Mouse (Mus musculus): Measurements from ENCODE around the gene Lnx1. TPM values are rescaled to one million over a fixed set of nuclear protein-coding genes. Genes with fewer than 3 reads are reported as not detected.

Lnx1 gene
- polyA plus RNA-seq, 1 experiment from 2014 or later = 5.2 TPM

GRCm38 (mm10) chr5:74729567-74729966, 26.9 kb upstream of the Lnx1 start:
- no peak overlapping the region for H3K4me2 ChIP-seq (ENCODE audit: low read depth, low read length)
- no peaks in the 10 kb centered on the region for H3K9me3 ChIP-seq (replicated peaks; ENCODE audit: control insufficient read depth, low read length)
- 0 out of 2 replicates have a peak, but pooled peaks cover 3% of the 10 kb centered on the region for H3K4me1 ChIP-seq (ENCODE audit: control insufficient read depth, insufficient read depth, low read length)
- H3K27ac ChIP-seq (ENCODE audit: low read length) = peak overlapping the region; percentile 22; the same call in 1 of the 2 replicates
- H3K4me3 ChIP-seq (replicated peaks; ENCODE audit: low read length) = no peak overlapping the region
- ATAC-seq (ENCODE audit: insufficient read depth, low FRiP score) = no peak
- H3K9ac ChIP-seq (ENCODE audit: low read length) = no peak overlapping the region
- WGBS = 64% methylated on average over 6 of the region's 6 CpGs
- no peaks in the 10 kb centered on the region for H3K27me3 ChIP-seq (ENCODE audit: control insufficient read depth, insufficient read depth, low read length)
- no peaks in the 10 kb centered on the region for H3K36me3 ChIP-seq (ENCODE audit: control insufficient read depth, insufficient read depth, low read length)

- H3K36me3 ChIP-seq (ENCODE audit: control insufficient read depth, insufficient read depth, low read length) = no peaks in the 10 kb centered on the region
- no peak overlapping the region for H3K27ac ChIP-seq (ENCODE audit: low read length)
- H3K4me3 ChIP-seq (replicated peaks; ENCODE audit: low read length) = no peak overlapping the region
- H3K9me3 ChIP-seq (replicated peaks; ENCODE audit: control insufficient read depth, low read length) = no peaks in the 10 kb centered on the region
- H3K9ac ChIP-seq (ENCODE audit: low read length) = no peak overlapping the region
- no peaks in the 10 kb centered on the region for H3K27me3 ChIP-seq (ENCODE audit: control insufficient read depth, insufficient read depth, low read length)
- 68% methylated on average over 6 of the region's 6 CpGs for WGBS
- H3K4me2 ChIP-seq (ENCODE audit: low read depth, low read length) = no peak overlapping the region
- ATAC-seq (ENCODE audit: insufficient read depth, low FRiP score) = no peak
- H3K4me1 ChIP-seq (ENCODE audit: control insufficient read depth, insufficient read depth, low read length) = no peaks in the 10 kb centered on the region
Measured at GRCm38 (mm10) chr5:74728186-74728585, 25.5 kb upstream of the Lnx1 start.

GRCm38 (mm10) chr5:74727319-74727718, 24.6 kb upstream of the Lnx1 start:
- no peak for ATAC-seq (ENCODE audit: insufficient read depth, low FRiP score)
- H3K36me3 ChIP-seq (ENCODE audit: control insufficient read depth, insufficient read depth, low read length) = no peaks in the 10 kb centered on the region
- 77% methylated on average over 8 of the region's 8 CpGs for WGBS

GRCm38 (mm10) chr5:74725541-74725940, 22.8 kb upstream of the Lnx1 start:
- Histone ChIP-seq H3K9me3 (replicated peaks; ENCODE audit: control insufficient read depth, low read length) (no peaks in the 10 kb centered on the region), H3K36me3 (ENCODE audit: control insufficient read depth, insufficient read depth, low read length) (no peaks in the 10 kb centered on the region), H3K4me1 (ENCODE audit: control insufficient read depth, insufficient read depth, low read length) (no peaks in the 10 kb centered on the region), H3K4me3 (replicated peaks; ENCODE audit: low read length) (no peak overlapping the region), H3K27me3 (ENCODE audit: control insufficient read depth, insufficient read depth, low read length) (no peaks in the 10 kb centered on the region), H3K4me2 (ENCODE audit: low read depth, low read length) (no peak overlapping the region), H3K27ac (ENCODE audit: low read length) (no peak overlapping the region), H3K9ac (ENCODE audit: low read length) (no peak overlapping the region)
- no peak for ATAC-seq (ENCODE audit: insufficient read depth, low FRiP score)
- WGBS = 68% methylated on average over 4 of the region's 4 CpGs

More at GRCm38 (mm10) chr5:74727319-74727718, 24.6 kb upstream of the Lnx1 start:
- Histone ChIP-seq H3K27ac (ENCODE audit: low read length) (no peak overlapping the region), H3K9ac (ENCODE audit: low read length) (no peak overlapping the region), H3K27me3 (ENCODE audit: control insufficient read depth, insufficient read depth, low read length) (no peaks in the 10 kb centered on the region), H3K4me3 (replicated peaks; ENCODE audit: low read length) (no peak overlapping the region), H3K9me3 (replicated peaks; ENCODE audit: control insufficient read depth, low read length) (no peaks in the 10 kb centered on the region), H3K4me1 (ENCODE audit: control insufficient read depth, insufficient read depth, low read length) (no peaks in the 10 kb centered on the region), H3K4me2 (ENCODE audit: low read depth, low read length) (no peak overlapping the region)

GRCm38 (mm10) chr5:74721816-74722215, 19.1 kb upstream of the Lnx1 start:
- Histone ChIP-seq H3K9me3 (replicated peaks; ENCODE audit: control insufficient read depth, low read length) (no peaks in the 10 kb centered on the region), H3K9ac (ENCODE audit: low read length) (no peak overlapping the region), H3K4me2 (ENCODE audit: low read depth, low read length) (no peak overlapping the region), H3K27me3 (ENCODE audit: control insufficient read depth, insufficient read depth, low read length) (no peaks in the 10 kb centered on the region), H3K4me3 (replicated peaks; ENCODE audit: low read length) (no peak overlapping the region), H3K4me1 (ENCODE audit: control insufficient read depth, insufficient read depth, low read length) (no peaks in the 10 kb centered on the region), H3K27ac (ENCODE audit: low read length) (no peak overlapping the region), H3K36me3 (ENCODE audit: control insufficient read depth, insufficient read depth, low read length) (no peaks in the 10 kb centered on the region)
- no peak for ATAC-seq (ENCODE audit: insufficient read depth, low FRiP score)
- 68% methylated on average over 3 of the region's 3 CpGs for WGBS

- Histone ChIP-seq H3K4me1 (ENCODE audit: control insufficient read depth, insufficient read depth, low read length) (no peaks in the 10 kb centered on the region), H3K27me3 (ENCODE audit: control insufficient read depth, insufficient read depth, low read length) (no peaks in the 10 kb centered on the region), H3K36me3 (ENCODE audit: control insufficient read depth, insufficient read depth, low read length) (no peaks in the 10 kb centered on the region), H3K9ac (ENCODE audit: low read length) (no peak overlapping the region), H3K4me2 (ENCODE audit: low read depth, low read length) (no peak overlapping the region), H3K9me3 (replicated peaks; ENCODE audit: control insufficient read depth, low read length) (no peaks in the 10 kb centered on the region), H3K4me3 (replicated peaks; ENCODE audit: low read length) (no peak overlapping the region), H3K27ac (ENCODE audit: low read length) (no peak overlapping the region)
- no peak for ATAC-seq (ENCODE audit: insufficient read depth, low FRiP score)
- WGBS = 69% methylated on average over 9 of the region's 9 CpGs
Measured at GRCm38 (mm10) chr5:74720661-74721060, 17.9 kb upstream of the Lnx1 start.

- no peak overlapping the region for H3K9ac ChIP-seq (ENCODE audit: low read length)
- ATAC-seq (ENCODE audit: insufficient read depth, low FRiP score) = no peak
- no peaks in the 10 kb centered on the region for H3K4me1 ChIP-seq (ENCODE audit: control insufficient read depth, insufficient read depth, low read length)
- H3K9me3 ChIP-seq (replicated peaks; ENCODE audit: control insufficient read depth, low read length) = no peaks in the 10 kb centered on the region
- no peak overlapping the region for H3K27ac ChIP-seq (ENCODE audit: low read length)
- no peak overlapping the region for H3K4me2 ChIP-seq (ENCODE audit: low read depth, low read length)
- H3K27me3 ChIP-seq (ENCODE audit: control insufficient read depth, insufficient read depth, low read length) = no peaks in the 10 kb centered on the region
- H3K36me3 ChIP-seq (ENCODE audit: control insufficient read depth, insufficient read depth, low read length) = no peaks in the 10 kb centered on the region
- 29% methylated on average over 7 of the region's 7 CpGs for WGBS
- no peak overlapping the region for H3K4me3 ChIP-seq (replicated peaks; ENCODE audit: low read length)
Measured at GRCm38 (mm10) chr5:74716165-74716564, 13.5 kb upstream of the Lnx1 start.

GRCm38 (mm10) chr5:74712811-74713210, 10.1 kb upstream of the Lnx1 start:
- H3K9me3 ChIP-seq (replicated peaks; ENCODE audit: control insufficient read depth, low read length) = no peaks in the 10 kb centered on the region
- no peak overlapping the region for H3K9ac ChIP-seq (ENCODE audit: low read length)
- H3K4me3 ChIP-seq (replicated peaks; ENCODE audit: low read length) = no peak overlapping the region
- 81% methylated on average over 4 of the region's 4 CpGs for WGBS
- no peaks in the 10 kb centered on the region for H3K4me1 ChIP-seq (ENCODE audit: control insufficient read depth, insufficient read depth, low read length)
- ATAC-seq (ENCODE audit: insufficient read depth, low FRiP score) = no peak
- H3K27ac ChIP-seq (ENCODE audit: low read length) = no peak overlapping the region
- no peaks in the 10 kb centered on the region for H3K27me3 ChIP-seq (ENCODE audit: control insufficient read depth, insufficient read depth, low read length)
- H3K4me2 ChIP-seq (ENCODE audit: low read depth, low read length) = no peak overlapping the region
- no peaks in the 10 kb centered on the region for H3K36me3 ChIP-seq (ENCODE audit: control insufficient read depth, insufficient read depth, low read length)

GRCm38 (mm10) chr5:74711988-74712387, 9.3 kb upstream of the Lnx1 start:
- WGBS = 90% methylated on average over 2 of the region's 2 CpGs

GRCm38 (mm10) chr5:74711056-74711455, 8.3 kb upstream of the Lnx1 start:
- no peak overlapping the region for H3K4me2 ChIP-seq (ENCODE audit: low read depth, low read length)

More at GRCm38 (mm10) chr5:74711988-74712387, 9.3 kb upstream of the Lnx1 start:
- H3K4me1 ChIP-seq (ENCODE audit: control insufficient read depth, insufficient read depth, low read length) = no peaks in the 10 kb centered on the region
- H3K27me3 ChIP-seq (ENCODE audit: control insufficient read depth, insufficient read depth, low read length) = no peaks in the 10 kb centered on the region
- no peak overlapping the region for H3K9ac ChIP-seq (ENCODE audit: low read length)
- H3K4me3 ChIP-seq (replicated peaks; ENCODE audit: low read length) = no peak overlapping the region
- no peak for ATAC-seq (ENCODE audit: insufficient read depth, low FRiP score)
- no peaks in the 10 kb centered on the region for H3K36me3 ChIP-seq (ENCODE audit: control insufficient read depth, insufficient read depth, low read length)
- H3K9me3 ChIP-seq (replicated peaks; ENCODE audit: control insufficient read depth, low read length) = no peaks in the 10 kb centered on the region
- H3K27ac ChIP-seq (ENCODE audit: low read length) = no peak overlapping the region
- no peak overlapping the region for H3K4me2 ChIP-seq (ENCODE audit: low read depth, low read length)

More at GRCm38 (mm10) chr5:74711056-74711455, 8.3 kb upstream of the Lnx1 start:
- Histone ChIP-seq H3K27ac (ENCODE audit: low read length) (no peak overlapping the region), H3K36me3 (ENCODE audit: control insufficient read depth, insufficient read depth, low read length) (no peaks in the 10 kb centered on the region), H3K9ac (ENCODE audit: low read length) (no peak overlapping the region), H3K27me3 (ENCODE audit: control insufficient read depth, insufficient read depth, low read length) (no peaks in the 10 kb centered on the region), H3K9me3 (replicated peaks; ENCODE audit: control insufficient read depth, low read length) (no peaks in the 10 kb centered on the region), H3K4me3 (replicated peaks; ENCODE audit: low read length) (no peak overlapping the region), H3K4me1 (ENCODE audit: control insufficient read depth, insufficient read depth, low read length) (no peaks in the 10 kb centered on the region)
- ATAC-seq (ENCODE audit: insufficient read depth, low FRiP score) = no peak
- WGBS = 70% methylated on average over 1 of the region's 1 CpGs

Measured in stomach, embryonic 16.5 days (tissue).